Mouse (Mus musculus): ENCODE results near the gene Chd1l. TPM values are rescaled to one million over a fixed set of nuclear protein-coding genes. Genes with fewer than 3 reads are reported as not detected.
A peak's percentile ranks its signal among the peaks of the same experiment; 100 is the strongest.

Gene Chd1l
- polyA plus RNA-seq, 1 experiment from 2014 or later, result 4.3 TPM

DNA sequence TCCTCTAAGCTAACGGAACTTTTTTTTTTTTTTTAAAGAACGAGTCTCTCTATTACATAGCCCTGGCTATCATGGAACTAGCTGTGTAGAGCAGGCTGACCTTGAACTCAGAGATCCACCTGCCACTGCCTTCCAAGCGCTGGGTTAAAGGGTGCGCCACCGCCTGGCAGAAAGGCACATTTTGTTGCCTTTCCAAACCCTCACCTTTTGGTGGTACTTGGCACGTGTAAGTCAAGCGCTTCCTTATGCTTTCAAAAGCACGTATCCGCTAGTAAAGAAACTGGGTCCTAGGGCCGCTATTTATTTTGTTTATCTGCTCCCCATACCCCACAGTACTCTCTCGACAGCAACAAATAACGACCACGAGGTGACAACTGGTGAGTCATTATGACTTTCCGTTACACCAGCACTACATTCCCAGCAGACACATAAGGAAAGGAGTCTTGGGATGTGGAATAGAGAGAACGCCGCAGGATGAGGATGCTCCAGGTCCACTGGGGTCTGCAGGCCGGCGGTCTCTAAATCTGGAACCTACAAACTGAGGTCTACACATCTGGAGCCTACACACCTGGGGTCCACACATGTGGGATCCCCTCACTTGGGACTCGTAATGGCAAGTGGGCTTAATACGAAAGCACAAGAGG lies 680 bp downstream of the Chd1l start:
- peak overlapping the region; percentile 53 for H3K4me2 ChIP-seq (ENCODE audit: low read depth, low read length)
- H3K36me3 ChIP-seq (ENCODE audit: control insufficient read depth, insufficient read depth, low read length), result no peaks in the 10 kb centered on the region
- H3K9ac ChIP-seq (replicated peaks; ENCODE audit: low read depth, low read length), result peak overlapping the region; percentile 18; the same call in 1 of the 2 replicates
- 5% methylated on average over 20 of the region's 20 CpGs for WGBS
- no peaks in the 10 kb centered on the region for H3K27me3 ChIP-seq (ENCODE audit: control insufficient read depth, insufficient read depth, low read length)
- no peak; the same call in 1 of the 2 replicates for ATAC-seq (ENCODE audit: low read depth)
- H3K4me1 ChIP-seq (ENCODE audit: control insufficient read depth, insufficient read depth, low read length), result 0 out of 2 replicates have a peak, but pooled peaks cover 3% of the 10 kb centered on the region
- H3K9me3 ChIP-seq (ENCODE audit: control insufficient read depth, low read length), result no peaks in the 10 kb centered on the region
- no peak overlapping the region for H3K27ac ChIP-seq (ENCODE audit: low read depth, low read length)
- peak overlapping the region; percentile 78 for H3K4me3 ChIP-seq (ENCODE audit: low read depth, low read length)

DNA sequence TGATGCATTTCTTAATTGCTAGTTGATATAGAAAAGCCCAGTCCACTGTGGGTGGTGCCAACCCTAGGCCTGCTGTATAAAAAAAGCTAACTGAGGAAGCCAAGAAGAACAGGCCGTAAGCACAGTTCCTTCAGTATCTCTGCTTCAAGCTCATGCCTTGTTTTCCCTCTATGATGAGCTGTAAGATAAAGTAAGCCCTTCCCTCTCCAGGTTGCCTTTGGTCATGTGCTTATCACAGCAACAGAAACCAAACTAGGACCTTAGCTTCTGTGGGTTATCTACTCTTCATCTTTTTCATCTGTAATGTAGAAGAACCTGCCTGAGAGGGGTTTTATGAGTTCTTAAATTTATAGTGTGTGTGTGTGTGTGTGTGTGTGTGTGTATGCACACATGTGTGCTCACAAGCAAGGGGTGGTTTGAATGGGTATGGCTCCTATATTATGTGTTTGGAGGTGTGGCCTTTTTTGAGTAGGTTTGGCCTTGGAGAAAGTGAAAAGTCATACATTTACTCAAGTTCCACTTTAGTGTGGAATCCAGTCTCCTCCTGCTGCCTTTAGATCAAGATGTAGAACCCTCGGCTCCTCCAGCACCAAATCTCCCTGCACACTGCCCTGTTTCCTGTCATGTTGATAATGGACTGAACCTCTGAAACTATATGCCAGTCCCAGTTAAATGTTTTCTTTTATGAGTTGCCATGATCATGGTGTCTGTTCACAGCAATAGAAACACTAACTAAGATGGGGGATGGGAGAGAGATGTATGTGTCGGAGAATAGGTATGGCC lies 9.8 kb downstream of the Chd1l start:
- 90% methylated on average over 3 of the region's 3 CpGs for WGBS
- H3K4me2 ChIP-seq (ENCODE audit: low read depth, low read length), result no peak overlapping the region

DNA sequence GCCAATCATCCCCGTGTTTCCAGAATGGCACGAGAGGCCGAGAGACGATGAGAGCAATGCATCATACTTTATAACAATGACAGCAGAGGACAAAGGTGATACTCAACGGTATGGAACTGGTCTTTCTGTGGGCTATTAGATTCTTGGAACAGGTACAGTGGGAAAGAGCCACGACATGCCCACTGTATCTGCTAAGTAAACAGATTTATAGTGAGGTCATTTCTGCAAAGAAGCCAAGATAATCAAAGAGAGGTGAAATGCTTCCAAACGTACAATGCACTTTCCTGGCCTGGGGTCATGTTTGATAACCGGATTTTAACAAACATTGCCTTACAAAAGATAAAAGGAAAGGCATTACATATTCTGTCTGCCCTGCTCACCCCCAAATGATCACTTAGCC lies 13.2 kb downstream of the Chd1l start:
- Histone ChIP-seq H3K27ac (ENCODE audit: low read depth, low read length) (no peak overlapping the region), H3K4me3 (ENCODE audit: low read depth, low read length) (no peak overlapping the region)
- ATAC-seq (ENCODE audit: low read depth), result no peak

More for the DNA sequence above, 9.8 kb downstream of the Chd1l start:
- Histone ChIP-seq H3K27ac (ENCODE audit: low read depth, low read length) (no peak overlapping the region), H3K4me3 (ENCODE audit: low read depth, low read length) (no peak overlapping the region), H3K36me3 (ENCODE audit: control insufficient read depth, insufficient read depth, low read length) (no peaks in the 10 kb centered on the region), H3K27me3 (ENCODE audit: control insufficient read depth, insufficient read depth, low read length) (no peaks in the 10 kb centered on the region), H3K9me3 (ENCODE audit: control insufficient read depth, low read length) (no peaks in the 10 kb centered on the region), H3K4me1 (ENCODE audit: control insufficient read depth, insufficient read depth, low read length) (no peaks in the 10 kb centered on the region), H3K9ac (replicated peaks; ENCODE audit: low read depth, low read length) (no peak overlapping the region)
- no peak for ATAC-seq (ENCODE audit: low read depth)

DNA sequence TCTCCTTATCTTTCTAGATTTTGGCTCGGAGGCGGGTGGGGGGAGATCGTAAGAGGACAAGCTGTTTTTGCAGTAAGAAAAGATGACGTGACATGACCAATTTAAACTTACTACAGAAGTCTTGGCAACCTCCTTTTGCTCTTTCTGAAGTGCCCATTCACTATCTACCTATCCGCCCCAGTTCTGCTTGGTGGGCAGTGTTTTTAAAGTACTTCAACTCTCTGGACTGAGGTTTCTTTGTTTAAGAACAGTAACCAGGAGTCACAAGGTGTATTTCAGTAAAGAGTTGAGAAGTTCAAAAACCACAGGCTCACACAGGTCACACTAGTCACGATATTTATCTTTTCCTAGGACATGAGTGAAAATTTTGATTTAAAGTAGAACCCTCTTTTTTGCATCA lies 14.9 kb downstream of the Chd1l start:
- Histone ChIP-seq H3K36me3 (ENCODE audit: control insufficient read depth, insufficient read depth, low read length) (no peaks in the 10 kb centered on the region), H3K27ac (ENCODE audit: low read depth, low read length) (no peak overlapping the region), H3K4me1 (ENCODE audit: control insufficient read depth, insufficient read depth, low read length) (no peaks in the 10 kb centered on the region), H3K9me3 (ENCODE audit: control insufficient read depth, low read length) (no peaks in the 10 kb centered on the region), H3K27me3 (ENCODE audit: control insufficient read depth, insufficient read depth, low read length) (no peaks in the 10 kb centered on the region), H3K4me3 (ENCODE audit: low read depth, low read length) (no peak overlapping the region), H3K4me2 (ENCODE audit: low read depth, low read length) (no peak overlapping the region), H3K9ac (replicated peaks; ENCODE audit: low read depth, low read length) (no peak overlapping the region)
- 94% methylated on average over 6 of the region's 6 CpGs for WGBS
- no peak for ATAC-seq (ENCODE audit: low read depth)

More for the DNA sequence above, 13.2 kb downstream of the Chd1l start:
- Histone ChIP-seq H3K27me3 (ENCODE audit: control insufficient read depth, insufficient read depth, low read length) (no peaks in the 10 kb centered on the region), H3K9ac (replicated peaks; ENCODE audit: low read depth, low read length) (no peak overlapping the region), H3K4me2 (ENCODE audit: low read depth, low read length) (no peak overlapping the region), H3K4me1 (ENCODE audit: control insufficient read depth, insufficient read depth, low read length) (no peaks in the 10 kb centered on the region), H3K36me3 (ENCODE audit: control insufficient read depth, insufficient read depth, low read length) (no peaks in the 10 kb centered on the region), H3K9me3 (ENCODE audit: control insufficient read depth, low read length) (no peaks in the 10 kb centered on the region)
- WGBS, result 83% methylated on average over 8 of the region's 8 CpGs

GRCm38 (mm10) chr3:97594140-97594539 lies 15.9 kb downstream of the Chd1l start:
- no peak for ATAC-seq (ENCODE audit: low read depth)
- no peaks in the 10 kb centered on the region for H3K4me1 ChIP-seq (ENCODE audit: control insufficient read depth, insufficient read depth, low read length)
- H3K36me3 ChIP-seq (ENCODE audit: control insufficient read depth, insufficient read depth, low read length), result no peaks in the 10 kb centered on the region
- no peak overlapping the region for H3K4me2 ChIP-seq (ENCODE audit: low read depth, low read length)
- no peaks in the 10 kb centered on the region for H3K9me3 ChIP-seq (ENCODE audit: control insufficient read depth, low read length)
- H3K27ac ChIP-seq (ENCODE audit: low read depth, low read length), result no peak overlapping the region
- WGBS, result 94% methylated on average over 13 of the region's 13 CpGs
- no peak overlapping the region for H3K4me3 ChIP-seq (ENCODE audit: low read depth, low read length)
- H3K27me3 ChIP-seq (ENCODE audit: control insufficient read depth, insufficient read depth, low read length), result no peaks in the 10 kb centered on the region
- H3K9ac ChIP-seq (replicated peaks; ENCODE audit: low read depth, low read length), result no peak overlapping the region

GRCm38 (mm10) chr3:97593089-97593488 lies 16.9 kb downstream of the Chd1l start:
- Histone ChIP-seq H3K27me3 (ENCODE audit: control insufficient read depth, insufficient read depth, low read length) (no peaks in the 10 kb centered on the region), H3K4me1 (ENCODE audit: control insufficient read depth, insufficient read depth, low read length) (no peaks in the 10 kb centered on the region), H3K9me3 (ENCODE audit: control insufficient read depth, low read length) (no peaks in the 10 kb centered on the region), H3K36me3 (ENCODE audit: control insufficient read depth, insufficient read depth, low read length) (no peaks in the 10 kb centered on the region), H3K4me3 (ENCODE audit: low read depth, low read length) (no peak overlapping the region), H3K9ac (replicated peaks; ENCODE audit: low read depth, low read length) (no peak overlapping the region), H3K27ac (ENCODE audit: low read depth, low read length) (no peak overlapping the region), H3K4me2 (ENCODE audit: low read depth, low read length) (no peak overlapping the region)
- ATAC-seq (ENCODE audit: low read depth), result no peak
- WGBS, result 94% methylated on average over 5 of the region's 5 CpGs

- H3K9ac ChIP-seq (replicated peaks; ENCODE audit: low read depth, low read length), result no peak overlapping the region
- H3K36me3 ChIP-seq (ENCODE audit: control insufficient read depth, insufficient read depth, low read length), result no peaks in the 10 kb centered on the region
- ATAC-seq (ENCODE audit: low read depth), result no peak
- H3K27me3 ChIP-seq (ENCODE audit: control insufficient read depth, insufficient read depth, low read length), result no peaks in the 10 kb centered on the region
- no peak overlapping the region for H3K4me2 ChIP-seq (ENCODE audit: low read depth, low read length)
- H3K4me1 ChIP-seq (ENCODE audit: control insufficient read depth, insufficient read depth, low read length), result no peaks in the 10 kb centered on the region
- 54% methylated on average over 8 of the region's 8 CpGs for WGBS
- no peaks in the 10 kb centered on the region for H3K9me3 ChIP-seq (ENCODE audit: control insufficient read depth, low read length)
- H3K27ac ChIP-seq (ENCODE audit: low read depth, low read length), result no peak overlapping the region
- no peak overlapping the region for H3K4me3 ChIP-seq (ENCODE audit: low read depth, low read length)
Measured at GRCm38 (mm10) chr3:97590699-97591098, 19.3 kb downstream of the Chd1l start.

- H3K27ac ChIP-seq (ENCODE audit: low read depth, low read length), result no peak overlapping the region
- H3K9me3 ChIP-seq (ENCODE audit: control insufficient read depth, low read length), result no peaks in the 10 kb centered on the region
- WGBS, result 78% methylated on average over 9 of the region's 9 CpGs
- no peaks in the 10 kb centered on the region for H3K27me3 ChIP-seq (ENCODE audit: control insufficient read depth, insufficient read depth, low read length)
- no peaks in the 10 kb centered on the region for H3K36me3 ChIP-seq (ENCODE audit: control insufficient read depth, insufficient read depth, low read length)
- no peak for ATAC-seq (ENCODE audit: low read depth)
- H3K4me2 ChIP-seq (ENCODE audit: low read depth, low read length), result no peak overlapping the region
- no peaks in the 10 kb centered on the region for H3K4me1 ChIP-seq (ENCODE audit: control insufficient read depth, insufficient read depth, low read length)
- no peak overlapping the region for H3K4me3 ChIP-seq (ENCODE audit: low read depth, low read length)
- H3K9ac ChIP-seq (replicated peaks; ENCODE audit: low read depth, low read length), result no peak overlapping the region
Measured at GRCm38 (mm10) chr3:97587656-97588055, 22.3 kb downstream of the Chd1l start.

Data from neural tube, embryonic 14.5 days (tissue).